Mouse (Mus musculus): ENCODE measurements around the gene Khdc1b.

DNA sequence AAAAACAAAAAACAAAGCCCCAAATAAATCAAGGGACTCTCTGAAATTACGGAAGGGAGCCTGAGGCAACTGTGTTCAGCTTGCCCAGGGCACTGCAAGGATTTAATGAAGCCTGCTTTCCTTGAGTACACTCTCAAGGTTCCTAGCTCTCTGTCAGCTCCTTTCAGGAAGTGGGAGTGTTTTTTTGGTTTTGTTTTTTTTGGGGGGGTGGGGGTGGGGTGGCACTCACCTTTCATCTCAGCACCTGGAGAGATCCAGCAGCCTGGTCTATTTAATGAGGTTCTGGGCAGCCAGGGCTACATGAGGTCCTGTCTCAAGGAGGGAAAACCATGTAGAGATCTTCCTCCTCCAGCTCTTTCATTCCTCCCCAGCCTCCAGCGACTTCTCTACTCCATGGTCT is 34.0 kb upstream of the Khdc1b start, which contains the start of gene Khdc1a:
- TF ChIP-seq CHD2 (IDR thresholded peaks at IDR 0.05; ENCODE audit: low read depth, low read length) (no peak), ZC3H11A (IDR thresholded peaks at IDR 0.05; ENCODE audit: borderline replicate concordance, low read depth, low read length) (no peak), MAFK (IDR thresholded peaks at IDR 0.05; ENCODE audit: insufficient read depth, low read depth, low read length) (no peak)

Data from ES-E14 (cell line).